Mouse (Mus musculus) testis, adult 2 months (tissue): ENCODE data around the gene Zfp524. TPM values are rescaled to one million over a fixed set of nuclear protein-coding genes. Genes with fewer than 3 reads are reported as not detected.
A peak's percentile ranks its signal among the peaks of the same experiment; 100 is the strongest.

Experiments
- H3K27ac ChIP-seq: fragments of 200-500 bp; 2 replicates; pipeline ENCODE4 v1.5.1; 2012; ENCODE audit warnings: low read depth, low read length; ENCODE audit not compliant: control insufficient read depth, insufficient read depth
- H3K27me3 ChIP-seq: fragments of 200-500 bp; 2 replicates; pipeline ENCODE4 v1.6.1; 2012; ENCODE audit warnings: mild to moderate bottlenecking, low read length, moderate library complexity; ENCODE audit not compliant: control insufficient read depth, insufficient read depth
- H3K36me3 ChIP-seq: fragments of 200-500 bp; 2 replicates; pipeline ENCODE4 v1.6.1; 2012; ENCODE audit warnings: mild to moderate bottlenecking, low read length; ENCODE audit not compliant: control insufficient read depth, insufficient read depth
- H3K4me1 ChIP-seq: fragments of 200-500 bp; 2 replicates; pipeline ENCODE4 v1.6.1; 2012; ENCODE audit warnings: low read length; ENCODE audit not compliant: control insufficient read depth, insufficient read depth
- H3K4me3 ChIP-seq: fragments of 200-500 bp; 2 replicates; pipeline ENCODE4 v1.5.1; 2012; ENCODE audit warnings: low read depth, mild to moderate bottlenecking, low read length, moderate library complexity, mixed read lengths; ENCODE audit not compliant: control insufficient read depth
- CTCF ChIP-seq: fragments of 200-500 bp; IDR thresholded peaks from 2 replicates; pipeline ENCODE4 v1.5.1; 2012; ENCODE audit warnings: low read depth, mild to moderate bottlenecking, inconsistent platforms, low read length, moderate library complexity; ENCODE audit not compliant: control insufficient read depth, insufficient read depth, insufficient replicate concordance
- POLR2A ChIP-seq: fragments of 200-500 bp; IDR thresholded peaks from 2 replicates; pipeline ENCODE4 v1.6.1; 2012; ENCODE audit warnings: low read depth, mild to moderate bottlenecking, inconsistent platforms, low read length, moderate library complexity; ENCODE audit not compliant: control insufficient read depth
- polyA plus RNA-seq: library from polyadenylated mRNA; depleted of rRNA; stranded (reverse); fragments of >200 nt; gene quantifications from 2 replicates; pipeline ENCODE4 v1.2.3, GENCODE M21; 2012

The Zfp524 gene
- polyA plus RNA-seq, 1 experiment = 11.2 TPM

GRCm38 (mm10) chr7:5038109-5038732 is 24.0 kb downstream of the Zfp524 start, which contains the start of gene Zfp784:
Gene Zfp784 (minus strand): TSS chr7:5038446.
- H3K4me1 ChIP-seq = no peaks in the 10 kb centered on the region; the same call in 1 of the 2 replicates
- H3K36me3 ChIP-seq = no peaks in the 10 kb centered on the region
- TF ChIP-seq POLR2A (peak; percentile 49), CTCF (no peak)
- H3K27ac ChIP-seq = peak within 1 kb of the TSS; percentile 88
- peak within 1 kb of the TSS; percentile 92 for H3K4me3 ChIP-seq
- no peaks in the 10 kb centered on the region for H3K27me3 ChIP-seq

GRCm38 (mm10) chr7:5038940-5039339 is 24.7 kb downstream of the Zfp524 start:
- no peak for TF ChIP-seq CTCF
- TF ChIP-seq POLR2A = no peak
- no peaks in the 10 kb centered on the region for H3K36me3 ChIP-seq
- H3K4me1 ChIP-seq = no peaks in the 10 kb centered on the region; the same call in 1 of the 2 replicates
- no peaks in the 10 kb centered on the region for H3K27me3 ChIP-seq
- H3K27ac ChIP-seq = peak overlapping the region; percentile 88
- peak overlapping the region; percentile 92 for H3K4me3 ChIP-seq

DNA sequence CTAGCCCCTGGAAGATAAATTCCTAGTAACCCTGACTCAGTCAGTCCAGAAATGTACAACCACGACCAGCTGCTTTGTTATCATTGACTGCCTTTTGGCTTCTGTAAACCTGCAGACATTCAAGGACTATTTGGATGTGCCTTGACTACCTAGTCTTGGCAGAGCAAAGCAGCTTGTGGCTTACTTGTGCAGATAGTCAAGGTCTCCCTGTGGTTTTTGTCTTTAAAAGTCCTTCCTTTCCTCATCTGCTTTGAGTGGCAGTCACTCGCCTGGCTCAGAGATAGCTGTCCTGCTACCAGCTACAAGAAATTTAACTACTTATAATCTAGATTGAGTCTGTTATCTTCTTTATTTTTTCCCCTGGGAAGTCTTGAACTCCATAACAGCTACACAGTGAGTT is 30.8 kb downstream of the Zfp524 start:
- TF ChIP-seq POLR2A (no peak), CTCF (no peak)
- no peak overlapping the region for H3K27ac ChIP-seq

GRCm38 (mm10) chr7:5046112-5046511 is 31.9 kb downstream of the Zfp524 start:
- Histone ChIP-seq H3K27ac (no peak overlapping the region), H3K4me1 (no peaks in the 10 kb centered on the region), H3K4me3 (no peak overlapping the region), H3K36me3 (no peaks in the 10 kb centered on the region), H3K27me3 (no peaks in the 10 kb centered on the region)
- TF ChIP-seq POLR2A = no peak
- TF ChIP-seq CTCF = no peak

More for the DNA sequence above, 30.8 kb downstream of the Zfp524 start:
- H3K4me1 ChIP-seq = no peaks in the 10 kb centered on the region
- H3K27me3 ChIP-seq = no peaks in the 10 kb centered on the region
- no peaks in the 10 kb centered on the region for H3K36me3 ChIP-seq
- no peak overlapping the region for H3K4me3 ChIP-seq

DNA sequence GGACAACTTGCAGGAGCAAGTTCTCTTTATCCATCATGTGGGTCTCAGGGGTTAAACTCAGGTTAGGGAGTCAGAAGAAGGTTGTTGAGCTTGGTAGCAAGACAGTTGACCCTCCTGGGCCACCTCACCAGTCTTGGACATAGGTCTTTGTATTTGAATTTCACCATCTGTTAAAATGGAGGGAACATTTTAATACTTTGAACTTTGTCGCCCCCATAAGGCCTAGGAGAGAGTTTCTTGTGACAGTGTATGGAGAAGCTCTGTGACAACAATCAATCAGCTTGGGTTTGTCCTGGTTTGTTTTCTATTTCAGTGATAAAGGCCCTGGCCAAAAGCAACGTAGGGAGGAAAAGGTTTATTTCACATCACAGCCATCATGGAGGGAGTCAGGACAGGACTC is 33.1 kb downstream of the Zfp524 start:
- Histone ChIP-seq H3K27me3 (no peaks in the 10 kb centered on the region), H3K36me3 (no peaks in the 10 kb centered on the region), H3K27ac (no peak overlapping the region), H3K4me1 (peaks cover 5% of the 10 kb centered on the region), H3K4me3 (no peak overlapping the region)
- TF ChIP-seq CTCF (no peak), POLR2A (no peak)

DNA sequence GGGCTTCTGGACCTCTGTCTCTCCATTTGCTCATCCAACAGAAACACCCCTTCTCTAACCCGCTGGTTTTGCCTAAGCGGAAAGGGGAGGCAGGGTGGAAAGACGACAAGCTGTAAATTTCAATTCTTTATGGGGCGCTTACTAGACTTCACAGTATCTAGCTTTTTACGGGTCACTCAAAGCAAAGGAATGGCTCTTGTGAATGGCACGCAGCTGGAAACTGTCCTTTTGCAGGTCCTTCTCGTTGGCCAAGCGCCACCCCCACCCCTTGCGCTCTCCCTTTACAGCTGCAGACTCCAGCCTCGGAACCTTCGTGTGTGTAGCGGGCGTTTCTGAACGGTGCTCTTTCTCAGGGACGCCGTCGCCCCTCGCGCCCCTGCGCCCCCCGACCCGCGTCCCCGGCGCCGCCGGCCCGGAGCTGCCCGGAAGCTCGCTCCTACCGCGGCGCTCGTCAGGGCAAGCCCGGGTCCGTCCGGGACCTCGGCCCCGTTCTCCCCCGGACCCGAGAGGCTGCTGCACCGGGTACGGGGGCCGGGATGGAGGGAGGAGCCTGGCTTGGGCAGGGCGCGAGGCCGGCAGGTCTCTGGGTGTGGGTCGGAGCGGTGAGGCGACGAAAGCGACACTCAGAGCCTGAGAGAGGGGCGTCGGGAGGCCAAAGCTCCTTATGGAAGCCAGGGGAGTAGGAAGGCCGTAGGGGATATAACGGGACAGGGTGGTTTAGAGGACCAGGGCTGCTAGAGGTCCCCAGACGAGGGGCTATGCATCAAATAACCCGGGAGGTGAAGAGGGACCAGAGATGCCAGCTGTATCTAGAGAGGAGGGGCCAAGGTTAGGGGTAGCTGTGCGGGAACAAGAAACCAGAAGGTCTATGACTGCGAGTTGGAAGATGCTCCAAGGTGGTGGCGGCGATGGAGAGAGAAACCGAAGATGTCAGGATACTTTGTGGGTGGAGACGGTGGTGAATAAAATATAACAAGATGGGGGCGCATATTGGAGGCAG is 37.3 kb downstream of the Zfp524 start, which contains the start of gene Zfp580:
TSS of gene Zfp580 (plus strand) at position 346 of the 1,000 bp plus-strand sequence.
- peak within 1 kb of the TSS; percentile 76 for H3K27ac ChIP-seq
- H3K36me3 ChIP-seq = no peaks in the 10 kb centered on the region
- peaks cover 32% of the 10 kb centered on the region for H3K4me1 ChIP-seq
- TF ChIP-seq CTCF (no peak), POLR2A (peak; percentile 42; the same call in 1 of the 2 replicates)
- H3K27me3 ChIP-seq = no peaks in the 10 kb centered on the region
- H3K4me3 ChIP-seq = peak within 1 kb of the TSS; percentile 94

DNA sequence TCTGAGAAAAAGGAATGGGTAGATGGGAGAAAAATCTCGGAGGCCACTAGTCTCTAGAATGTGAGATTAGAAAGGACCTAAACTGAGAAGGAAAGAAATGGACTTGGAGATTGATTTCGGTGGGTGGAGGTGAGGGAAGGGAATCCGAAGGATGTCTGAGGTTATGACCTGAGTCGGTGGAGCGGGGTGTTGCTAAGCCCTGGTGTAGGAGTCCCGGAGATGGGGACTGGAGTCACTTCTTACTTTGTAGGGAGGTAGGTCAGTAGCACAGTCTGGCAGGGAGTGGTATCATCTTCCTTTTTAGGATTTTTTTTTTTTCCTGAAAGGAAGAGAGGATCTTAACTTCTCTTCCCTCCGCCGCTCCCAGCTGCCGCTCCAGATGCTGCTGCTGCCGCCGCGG is 38.2 kb downstream of the Zfp524 start:
- no peak overlapping the region for H3K27ac ChIP-seq
- TF ChIP-seq POLR2A = no peak
- no peaks in the 10 kb centered on the region for H3K27me3 ChIP-seq
- no peaks in the 10 kb centered on the region for H3K36me3 ChIP-seq
- peaks cover 40% of the 10 kb centered on the region for H3K4me1 ChIP-seq
- H3K4me3 ChIP-seq = peak overlapping the region; percentile 12
